Mouse (Mus musculus) erythroblast, embryonic 14.5 days (primary cell): ENCODE results near the gene Map9. TPM values are rescaled to one million over a fixed set of nuclear protein-coding genes. Genes with fewer than 3 reads are reported as not detected.
"Not testable (repeated sequence)": the region's sequence is repeated elsewhere in the genome, so short reads cannot be mapped to it uniquely, and the experiment has no call there.

Experiments used
- H3K27me3 ChIP-seq: 2 replicates; pipeline ENCODE4 v1.6.1; 2012; ENCODE audit warnings: inconsistent platforms; ENCODE audit not compliant: control insufficient read depth
- H3K36me3 ChIP-seq: 2 replicates; pipeline ENCODE4 v1.6.1; 2012; ENCODE audit warnings: mild to moderate bottlenecking, inconsistent platforms; ENCODE audit not compliant: control insufficient read depth
- H3K4me1 ChIP-seq: 2 replicates; pipeline ENCODE4 v1.6.1; 2012; ENCODE audit warnings: inconsistent platforms; ENCODE audit not compliant: control insufficient read depth
- H3K4me3 ChIP-seq: replicated peaks from 2 replicates; pipeline ENCODE3; 2012; ENCODE audit warnings: moderate library complexity, mild to moderate bottlenecking, inconsistent platforms
- H3K9me3 ChIP-seq: 2 replicates; pipeline ENCODE4 v1.6.1; 2012; ENCODE audit warnings: low read length, inconsistent platforms, mixed read lengths; ENCODE audit not compliant: control insufficient read depth
- GATA1 ChIP-seq: IDR thresholded peaks from 2 replicates; pipeline ENCODE4 v1.6.1; 2012; ENCODE audit warnings: low read length, inconsistent platforms, mixed read lengths
- TAL1 ChIP-seq: IDR thresholded peaks from 3 replicates; pipeline ENCODE4 v1.6.1; 2012; ENCODE audit warnings: low read length, inconsistent platforms, mixed read lengths
- polyA plus RNA-seq: library from polyadenylated mRNA; stranded (reverse); fragments of >175 nt; gene quantifications from 2 replicates; pipeline ENCODE4 v1.2.3, GENCODE M21; 2012

Map9 gene
- polyA plus RNA-seq, result not detected in 2 replicates

GRCm38 (mm10) chr3:82357797-82358524 is at the start of gene Map9:
Map9 (plus strand) TSS chr3:82358044.
- Histone ChIP-seq H3K36me3 (no peaks in the 10 kb centered on the region), H3K4me1 (peaks cover 8% of the 10 kb centered on the region), H3K9me3 (no peaks in the 10 kb centered on the region), H3K4me3 (peak within 1 kb of the TSS; percentile 48), H3K27me3 (peaks cover 10% of the 10 kb centered on the region)
- TF ChIP-seq TAL1 (no peak), GATA1 (no peak)

GRCm38 (mm10) chr3:82315728-82316127 is 42.1 kb upstream of the Map9 start:
- Histone ChIP-seq H3K36me3 (no peaks in the 10 kb centered on the region), H3K4me3 (no peak overlapping the region), H3K9me3 (no peaks in the 10 kb centered on the region), H3K4me1 (no peaks in the 10 kb centered on the region), H3K27me3 (no peaks in the 10 kb centered on the region)
- TF ChIP-seq TAL1 (no peak), GATA1 (no peak)

- H3K27me3 ChIP-seq, H3K9me3 ChIP-seq, H3K4me1 ChIP-seq, H3K4me3 ChIP-seq, H3K36me3 ChIP-seq: not testable (repeated sequence)
Observed at GRCm38 (mm10) chr3:82326736-82327135, 31.1 kb upstream of the Map9 start.

- no peaks in the 10 kb centered on the region for H3K4me1 ChIP-seq
- TF ChIP-seq TAL1 (no peak), GATA1 (no peak)
- no peaks in the 10 kb centered on the region for H3K27me3 ChIP-seq
- H3K36me3 ChIP-seq, result no peaks in the 10 kb centered on the region
- H3K4me3 ChIP-seq, result no peak overlapping the region
- H3K9me3 ChIP-seq, result no peaks in the 10 kb centered on the region
Observed at GRCm38 (mm10) chr3:82332067-82332466, 25.8 kb upstream of the Map9 start.

GRCm38 (mm10) chr3:82332536-82332935 is 25.3 kb upstream of the Map9 start:
- Histone ChIP-seq H3K27me3 (no peaks in the 10 kb centered on the region), H3K4me1 (no peaks in the 10 kb centered on the region), H3K4me3 (no peak overlapping the region), H3K9me3 (no peaks in the 10 kb centered on the region), H3K36me3 (no peaks in the 10 kb centered on the region)
- TF ChIP-seq TAL1 (no peak), GATA1 (no peak)

GRCm38 (mm10) chr3:82333128-82333969 is 24.5 kb upstream of the Map9 start:
- no peaks in the 10 kb centered on the region for H3K4me1 ChIP-seq
- TF ChIP-seq GATA1 (no peak), TAL1 (no peak)
- no peaks in the 10 kb centered on the region for H3K9me3 ChIP-seq
- no peaks in the 10 kb centered on the region for H3K27me3 ChIP-seq
- no peak overlapping the region for H3K4me3 ChIP-seq
- no peaks in the 10 kb centered on the region for H3K36me3 ChIP-seq

- no peaks in the 10 kb centered on the region for H3K9me3 ChIP-seq
- no peaks in the 10 kb centered on the region for H3K27me3 ChIP-seq
- no peak overlapping the region for H3K4me3 ChIP-seq
- TF ChIP-seq TAL1 (no peak), GATA1 (no peak)
- no peaks in the 10 kb centered on the region for H3K36me3 ChIP-seq
- no peaks in the 10 kb centered on the region for H3K4me1 ChIP-seq
Observed at GRCm38 (mm10) chr3:82340111-82340510, 17.7 kb upstream of the Map9 start.

- Histone ChIP-seq H3K9me3 (no peaks in the 10 kb centered on the region), H3K4me1 (no peaks in the 10 kb centered on the region), H3K4me3 (no peak overlapping the region), H3K27me3 (no peaks in the 10 kb centered on the region), H3K36me3 (no peaks in the 10 kb centered on the region)
- no peak for TF ChIP-seq GATA1
- TF ChIP-seq TAL1, result no peak
Observed at GRCm38 (mm10) chr3:82348277-82348860, 9.5 kb upstream of the Map9 start.

GRCm38 (mm10) chr3:82350321-82350720 is 7.5 kb upstream of the Map9 start:
- no peaks in the 10 kb centered on the region for H3K4me1 ChIP-seq
- H3K9me3 ChIP-seq, result no peaks in the 10 kb centered on the region
- no peaks in the 10 kb centered on the region for H3K27me3 ChIP-seq
- H3K36me3 ChIP-seq, result no peaks in the 10 kb centered on the region
- TF ChIP-seq TAL1, result no peak
- no peak for TF ChIP-seq GATA1
- H3K4me3 ChIP-seq, result no peak overlapping the region
